Mouse (Mus musculus) retina, adult 2 months (tissue): ENCODE results near the gene Tas2r115.
"Not testable (repeated sequence)": the region's sequence is repeated elsewhere in the genome, so short reads cannot be mapped to it uniquely, and the experiment has no call there.

Experiments used
- DNase-seq: peaks from one replicate; pipeline ENCODE4 v3.0.0-alpha.2; 2012; ENCODE audit warnings: low read depth, low spot score

The Tas2r115 gene

DNA sequence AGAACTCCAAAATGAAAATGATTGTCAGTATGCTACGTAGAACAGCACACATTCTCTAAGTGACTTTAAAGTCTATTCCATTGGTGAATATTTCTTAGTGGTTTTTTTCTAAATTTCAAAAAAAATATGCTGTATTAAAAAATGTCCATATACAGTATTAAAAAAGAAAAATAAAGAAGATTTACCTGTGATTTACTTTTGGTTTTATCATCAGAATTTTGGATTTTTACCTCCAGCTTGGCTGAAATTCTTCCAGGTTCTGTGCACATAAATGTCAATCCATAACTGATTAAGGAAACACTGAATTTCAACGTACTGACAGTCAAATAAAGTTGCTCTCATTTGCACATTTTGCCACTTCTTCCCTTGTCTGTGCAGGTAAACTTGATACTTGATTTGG, at the start of gene Tas2r115:
Tas2r115 (minus strand) TSS at position 101 of the 400 bp plus-strand sequence.
- no peak for DNase-seq

DNA sequence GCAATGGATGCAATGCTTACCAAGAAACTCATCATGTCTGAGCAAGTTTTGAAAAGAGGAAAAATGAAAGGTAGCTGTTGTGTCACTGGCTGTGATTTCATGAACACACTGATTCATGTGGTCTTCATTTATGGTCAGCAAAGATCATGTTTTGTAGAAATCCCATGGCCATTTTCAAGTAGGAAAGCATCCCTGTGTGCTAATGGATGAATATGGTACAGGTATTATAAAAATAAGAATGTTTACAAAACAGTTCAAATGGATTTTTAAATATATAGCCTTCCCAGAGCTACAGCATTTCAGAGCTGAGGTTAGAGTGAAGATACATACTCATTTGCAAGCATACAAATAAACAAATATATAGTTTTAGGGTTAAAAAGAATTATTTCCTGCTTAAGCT, 40.2 kb upstream of the Tas2r115 start, which contains the start of gene Tas2r136:
Tas2r136 (minus strand) TSS at position 101 of the 400 bp plus-strand sequence.
- DNase-seq: no peak

DNA sequence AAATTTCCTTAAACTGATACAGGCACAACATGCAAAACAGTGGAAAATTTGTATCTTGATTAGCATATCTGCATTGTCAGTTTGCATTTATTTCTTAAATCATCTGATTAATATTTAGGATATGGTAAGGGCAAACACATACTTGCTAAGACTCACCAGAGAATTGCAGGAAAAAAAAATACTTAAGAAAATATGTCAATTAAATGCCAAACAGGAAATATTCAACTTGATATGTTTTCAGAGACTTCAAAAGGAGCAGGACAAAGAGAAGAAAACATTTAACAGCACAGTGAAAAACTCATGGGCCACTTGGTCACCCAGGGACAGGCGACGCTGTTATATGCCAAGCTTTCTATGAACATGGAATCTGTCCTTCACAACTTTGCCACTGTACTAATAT, 24.0 kb upstream of the Tas2r115 start, which contains the start of gene Tas2r102:
Tas2r102 (plus strand) TSS at position 301 of the 400 bp plus-strand sequence.
- DNase-seq: no peak

DNA sequence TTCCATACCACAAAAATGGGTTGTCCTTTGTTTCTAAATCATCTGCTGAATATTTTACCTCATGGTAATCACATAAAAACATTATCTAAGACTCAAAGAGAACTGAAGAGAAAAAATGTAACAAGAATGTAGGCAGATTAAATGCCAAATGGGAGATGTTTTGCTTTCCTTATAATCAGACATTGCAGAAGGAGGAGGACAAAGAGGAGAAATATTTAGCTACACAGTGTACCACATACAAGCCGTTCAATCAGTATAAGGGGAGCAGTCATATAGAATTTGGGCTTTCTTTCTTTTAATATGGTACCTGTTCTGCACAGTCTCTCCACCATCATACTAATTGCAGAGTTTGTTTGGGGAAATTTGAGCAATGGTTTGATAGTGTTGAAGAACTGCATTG, 16.6 kb upstream of the Tas2r115 start, which contains the start of gene Tas2r124:
Tas2r124 (plus strand) TSS at position 301 of the 400 bp plus-strand sequence.
- DNase-seq: no peak

DNA sequence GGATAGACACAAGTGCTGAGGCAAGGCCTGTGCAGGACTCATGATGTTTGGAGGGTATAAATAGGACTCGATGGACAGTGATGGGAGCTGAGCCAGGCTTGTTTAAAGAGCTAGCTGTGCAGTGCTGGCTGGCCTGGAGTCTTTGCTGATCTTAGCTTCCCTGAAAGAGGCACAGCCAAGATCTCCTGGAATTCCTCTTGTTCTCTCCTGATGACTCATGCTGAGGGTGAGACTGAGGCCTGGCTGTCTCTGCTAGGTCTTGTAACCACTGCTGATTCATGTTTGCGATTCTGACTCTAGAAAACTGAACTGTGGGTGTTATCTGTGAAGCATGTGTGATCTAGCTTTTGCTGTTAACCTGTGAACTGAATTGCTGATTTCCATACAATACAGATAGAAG, 12.4 kb upstream of the Tas2r115 start:
- no peak for DNase-seq

DNA sequence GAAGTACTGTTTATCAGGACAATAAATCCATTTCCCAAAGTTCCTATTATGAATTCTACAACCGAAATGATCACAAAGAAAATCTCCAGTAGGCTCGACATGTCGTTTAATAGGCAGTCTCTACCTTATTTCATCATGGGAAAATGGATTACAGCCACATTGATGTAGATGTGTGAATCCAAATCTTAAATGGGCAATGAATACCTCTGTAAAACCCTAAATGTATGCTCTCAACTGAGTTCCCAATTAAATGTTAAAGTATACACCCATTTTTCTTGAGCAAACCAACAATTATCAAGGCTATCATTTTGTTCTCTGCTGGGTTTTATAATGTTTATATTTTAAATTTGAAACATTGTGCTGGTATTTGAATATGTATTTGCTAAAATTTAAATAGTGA, 26.0 kb downstream of the Tas2r115 start, which contains the start of gene Tas2r122:
Tas2r122 (minus strand) TSS at position 101 of the 400 bp plus-strand sequence.
- DNase-seq: no peak

DNA sequence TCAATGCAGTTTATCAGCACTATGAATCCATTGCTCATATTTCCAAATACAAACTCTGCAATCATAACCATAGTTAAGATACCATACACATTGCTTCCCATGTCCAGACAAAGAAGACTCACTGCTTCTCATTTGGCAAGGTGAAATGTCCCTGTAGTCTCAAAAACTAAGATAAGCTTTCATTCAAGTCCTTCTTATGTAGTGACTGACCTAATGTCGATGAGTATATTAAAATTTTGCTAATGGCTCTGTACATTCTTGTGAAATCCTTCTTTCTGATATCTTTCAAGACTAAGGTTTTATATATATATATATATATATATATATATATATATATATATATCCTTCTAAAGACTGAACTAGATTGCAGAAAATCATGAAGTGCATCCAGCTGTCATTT, 36.9 kb downstream of the Tas2r115 start, which contains the start of gene Tas2r121:
Tas2r121 (minus strand) TSS at position 101 of the 400 bp plus-strand sequence.
- DNase-seq: no peak

DNA sequence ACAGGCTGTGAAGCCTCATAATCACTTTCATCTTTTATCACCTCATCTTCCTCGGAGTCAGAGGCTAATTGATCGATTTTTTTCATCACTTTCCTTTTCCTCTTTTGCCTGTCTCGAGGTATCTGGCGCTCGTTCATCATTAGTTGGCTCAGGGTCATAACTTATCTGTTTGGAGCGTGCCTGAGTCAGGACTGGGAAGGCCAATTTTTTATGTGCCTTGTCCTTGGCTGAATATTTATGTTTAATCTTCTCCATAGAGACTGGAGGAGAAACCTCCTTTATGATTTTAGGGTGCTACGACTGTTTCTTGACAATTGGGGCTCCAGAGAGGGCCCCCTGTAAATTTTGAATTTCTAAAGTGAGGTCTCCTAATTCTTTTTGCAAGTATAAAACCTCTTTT, 46.2 kb downstream of the Tas2r115 start:
- DNase-seq: not testable (repeated sequence)
